Mouse (Mus musculus): Measurements from ENCODE around the gene Ctxn1.
"Not testable (repeated sequence)": the region's sequence is repeated elsewhere in the genome, so short reads cannot be mapped to it uniquely, and the experiment has no call there.

Ctxn1 gene

DNA sequence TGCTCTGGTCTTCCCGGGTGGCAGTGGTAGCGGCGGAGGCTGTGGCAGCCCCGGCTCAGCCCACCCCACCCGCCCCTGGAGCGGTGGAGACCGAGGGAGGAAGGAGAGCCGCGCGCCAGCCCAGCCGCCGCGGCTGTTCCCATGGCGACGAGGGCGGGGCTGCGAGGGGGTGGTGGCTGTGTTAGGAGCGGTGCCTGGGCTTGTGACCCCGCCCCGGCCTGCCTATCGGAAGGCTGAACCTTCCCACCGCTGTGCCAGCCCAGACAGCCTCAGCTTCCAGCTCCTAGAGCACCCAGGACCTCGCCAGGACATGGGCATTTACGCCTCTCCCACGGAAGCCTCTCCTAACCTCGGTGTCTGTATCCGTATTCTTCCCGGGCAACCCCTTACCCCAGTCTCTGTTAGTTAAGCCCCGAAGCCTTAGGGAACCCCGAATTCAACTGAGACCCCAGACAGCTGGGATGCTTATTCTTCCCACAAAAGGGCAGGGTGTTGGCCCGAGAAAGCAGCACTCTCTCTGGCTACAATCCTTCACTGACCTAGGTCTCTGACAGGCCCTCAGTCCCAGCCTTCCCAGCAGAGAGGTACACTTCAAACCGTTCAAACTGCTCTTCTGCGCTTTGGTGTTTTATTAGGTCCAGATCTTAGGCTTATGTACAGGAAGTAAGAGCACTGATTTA lies at the start of gene Ctxn1:
Gene Ctxn1 (minus strand): TSS at position 150 of the 680 bp plus-strand sequence.
- DNase-seq (ENCODE audit: low spot score): peak; percentile 96

DNA sequence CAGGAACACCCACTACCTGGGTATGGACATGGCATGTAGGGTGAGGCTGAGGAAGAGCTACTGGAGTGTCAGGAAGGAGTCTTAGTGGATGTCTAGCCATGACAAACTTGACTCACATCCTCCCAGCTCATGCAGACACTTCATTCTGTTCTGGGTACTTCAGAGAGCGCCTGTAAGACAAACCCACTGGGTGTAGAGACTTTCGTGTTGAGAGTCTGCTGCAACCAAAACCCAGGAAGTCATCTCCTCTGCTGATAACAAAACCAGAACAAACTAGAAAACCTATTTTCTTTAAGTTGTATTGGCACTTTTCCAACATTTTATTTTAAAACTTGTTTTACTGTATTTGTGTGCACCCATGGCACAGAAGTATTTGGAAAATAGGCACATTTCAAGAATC lies 46.8 kb upstream of the Ctxn1 start:
- DNase-seq (ENCODE audit: low spot score): no peak

DNA sequence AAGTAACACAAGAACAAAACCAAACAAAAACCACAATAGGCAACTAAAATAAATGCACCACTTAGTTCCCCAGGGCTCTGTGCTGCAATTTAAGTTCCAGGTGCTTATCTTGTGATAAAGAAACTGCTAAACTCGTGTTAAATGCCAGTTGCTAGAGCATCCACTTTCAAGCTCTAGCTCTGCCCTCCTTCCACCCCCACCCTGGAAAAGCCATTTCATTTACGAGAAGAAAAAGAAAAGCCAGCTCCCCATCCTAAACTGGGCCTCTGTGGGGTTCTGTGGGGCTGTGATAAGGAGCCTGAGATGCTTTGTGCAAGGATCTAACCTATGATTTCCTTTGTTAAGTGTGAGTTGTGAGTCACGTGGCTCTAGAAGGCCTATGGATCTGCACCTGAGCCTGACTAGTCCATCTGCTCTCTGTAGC lies 45.1 kb upstream of the Ctxn1 start:
- DNase-seq (ENCODE audit: low spot score): no peak

DNA sequence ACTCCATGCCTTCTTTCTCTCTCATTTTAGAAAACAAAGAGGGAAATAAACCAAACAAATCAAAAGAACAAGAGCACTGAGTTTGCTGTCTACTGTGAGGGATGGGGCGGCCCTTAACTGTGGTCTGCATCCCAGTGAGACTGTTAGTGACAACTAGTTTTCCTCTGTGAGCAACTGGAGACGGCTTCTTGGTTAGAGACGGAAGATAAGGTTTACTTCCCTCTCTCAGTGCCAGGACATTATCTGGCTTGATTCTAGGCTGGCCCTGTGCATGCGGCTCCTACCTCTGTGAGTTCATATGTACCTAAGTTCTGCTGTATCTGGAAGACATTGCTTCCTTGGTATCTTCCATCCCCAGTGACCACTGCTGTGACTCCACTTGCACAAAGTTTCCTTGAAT lies 38.7 kb upstream of the Ctxn1 start:
- no peak for DNase-seq (ENCODE audit: low spot score)

DNA sequence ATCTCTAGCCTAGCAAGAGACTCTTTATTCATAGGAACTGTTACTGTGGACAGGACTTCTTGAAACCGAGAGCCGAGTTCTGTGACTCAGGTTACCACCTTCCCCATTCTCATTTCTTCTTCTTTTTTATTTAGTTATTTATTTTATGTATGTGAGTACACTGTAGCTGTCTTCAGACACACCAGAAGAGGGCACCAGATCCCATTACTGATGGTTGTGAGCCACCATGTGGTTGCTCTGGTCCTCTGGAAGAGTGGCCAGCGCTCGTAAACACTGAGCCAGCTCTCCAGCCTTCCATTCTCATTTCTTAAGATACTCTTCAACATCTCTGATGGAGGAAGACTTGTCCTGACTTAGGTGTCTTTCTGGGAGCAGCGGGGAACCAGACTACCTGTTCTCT lies 33.7 kb upstream of the Ctxn1 start:
- DNase-seq (ENCODE audit: low spot score): no peak

DNA sequence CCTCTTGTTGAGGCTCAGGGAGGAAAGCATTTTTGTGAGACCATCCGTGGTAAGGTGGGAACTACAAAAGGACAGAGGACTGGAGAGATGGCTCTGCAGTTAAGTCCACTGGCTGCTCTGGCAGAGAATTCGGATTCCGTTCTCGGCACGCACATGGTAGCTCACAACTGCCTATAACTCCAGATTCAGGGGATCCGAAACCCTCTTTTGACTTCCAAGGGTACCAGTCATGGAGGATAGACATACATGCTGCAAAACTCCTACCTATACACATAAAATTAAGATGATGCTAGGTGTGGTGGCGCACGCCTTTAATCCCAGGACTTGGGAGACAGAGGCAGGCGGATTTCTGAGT lies 17.0 kb upstream of the Ctxn1 start:
- DNase-seq (ENCODE audit: low spot score): no peak

DNA sequence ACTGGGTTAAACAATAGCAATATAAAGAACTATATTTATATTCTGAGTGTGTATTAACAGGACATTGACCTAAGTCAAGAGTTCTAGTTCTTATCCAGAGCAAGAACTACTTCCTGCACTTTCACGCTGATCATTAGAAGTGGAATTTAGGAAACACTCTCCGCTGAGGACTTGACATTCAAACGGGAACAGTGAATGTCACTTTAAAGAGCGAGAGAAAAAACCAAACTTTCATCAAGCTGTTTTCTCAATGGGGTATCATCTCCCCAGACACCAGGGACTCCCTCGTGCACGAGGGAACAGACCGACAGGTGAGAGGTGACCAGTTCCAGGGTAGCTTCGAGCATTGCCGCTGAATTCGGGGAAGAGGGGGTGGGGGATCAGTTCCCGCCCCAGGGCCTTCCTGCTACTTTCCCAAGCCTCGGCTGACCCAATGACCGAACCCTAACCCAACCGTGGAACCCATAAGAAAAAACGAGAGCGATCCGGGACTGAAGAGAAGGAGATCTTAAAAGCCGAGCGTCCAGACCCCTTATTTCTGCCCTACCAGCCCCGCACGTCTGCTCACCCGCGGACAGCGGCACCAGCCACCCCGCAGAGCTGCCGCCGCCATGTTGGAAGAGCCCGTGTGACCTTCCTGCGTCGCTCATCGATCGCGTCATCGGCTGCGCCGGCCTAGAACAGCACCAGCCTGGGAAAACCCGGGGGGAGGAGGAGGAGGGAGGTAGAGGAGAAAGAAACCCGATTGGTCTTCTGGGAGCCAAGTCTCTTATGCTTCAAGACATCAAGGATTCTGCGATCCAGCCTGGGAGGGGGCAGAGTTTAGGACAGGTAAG lies 16.4 kb upstream of the Ctxn1 start, which contains the start of gene Timm44:
Gene Timm44 (minus strand): TSS at position 639 of the 836 bp plus-strand sequence.
- DNase-seq (ENCODE audit: low spot score): peak; percentile 95

DNA sequence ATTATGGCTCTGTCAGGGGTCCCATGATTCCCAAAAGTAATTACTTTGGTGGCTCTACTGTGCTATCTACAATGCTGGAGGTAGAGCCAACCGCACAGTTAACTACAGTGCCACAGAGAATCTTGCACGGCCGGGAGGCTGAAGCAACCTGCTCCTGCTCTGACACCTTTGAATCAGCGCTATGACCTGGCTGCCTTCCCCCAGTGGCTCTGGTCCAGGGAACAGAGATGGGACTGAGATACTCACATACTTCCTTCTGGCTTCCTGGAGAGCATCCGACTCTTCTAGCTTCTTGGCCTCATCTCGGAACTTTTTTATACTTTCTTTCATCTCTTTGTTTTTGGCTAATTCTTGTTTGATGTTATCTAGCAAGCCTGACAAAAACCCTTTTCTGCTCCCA lies 10.5 kb upstream of the Ctxn1 start:
- no peak for DNase-seq (ENCODE audit: low spot score)

DNA sequence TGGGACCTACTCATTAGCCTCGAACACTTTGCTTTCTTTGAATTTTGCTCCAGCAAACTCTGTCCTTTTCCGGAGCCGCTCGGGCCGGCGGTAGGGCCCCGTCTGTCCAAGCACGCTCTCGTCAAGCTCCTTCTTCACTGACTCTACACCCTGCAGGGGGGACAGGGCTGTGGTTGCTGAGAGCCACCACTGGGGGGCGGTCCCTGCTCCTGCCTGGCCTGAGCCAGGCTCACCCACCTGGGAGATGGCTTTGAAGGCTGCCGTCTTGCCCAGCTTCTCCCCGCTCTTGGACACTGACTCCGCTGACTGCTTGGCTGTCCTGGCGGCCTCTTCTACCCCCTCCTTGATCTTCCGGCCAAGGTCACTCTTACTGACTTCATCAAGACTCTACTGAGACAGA lies 8.6 kb upstream of the Ctxn1 start:
- no peak for DNase-seq (ENCODE audit: low spot score)

DNA sequence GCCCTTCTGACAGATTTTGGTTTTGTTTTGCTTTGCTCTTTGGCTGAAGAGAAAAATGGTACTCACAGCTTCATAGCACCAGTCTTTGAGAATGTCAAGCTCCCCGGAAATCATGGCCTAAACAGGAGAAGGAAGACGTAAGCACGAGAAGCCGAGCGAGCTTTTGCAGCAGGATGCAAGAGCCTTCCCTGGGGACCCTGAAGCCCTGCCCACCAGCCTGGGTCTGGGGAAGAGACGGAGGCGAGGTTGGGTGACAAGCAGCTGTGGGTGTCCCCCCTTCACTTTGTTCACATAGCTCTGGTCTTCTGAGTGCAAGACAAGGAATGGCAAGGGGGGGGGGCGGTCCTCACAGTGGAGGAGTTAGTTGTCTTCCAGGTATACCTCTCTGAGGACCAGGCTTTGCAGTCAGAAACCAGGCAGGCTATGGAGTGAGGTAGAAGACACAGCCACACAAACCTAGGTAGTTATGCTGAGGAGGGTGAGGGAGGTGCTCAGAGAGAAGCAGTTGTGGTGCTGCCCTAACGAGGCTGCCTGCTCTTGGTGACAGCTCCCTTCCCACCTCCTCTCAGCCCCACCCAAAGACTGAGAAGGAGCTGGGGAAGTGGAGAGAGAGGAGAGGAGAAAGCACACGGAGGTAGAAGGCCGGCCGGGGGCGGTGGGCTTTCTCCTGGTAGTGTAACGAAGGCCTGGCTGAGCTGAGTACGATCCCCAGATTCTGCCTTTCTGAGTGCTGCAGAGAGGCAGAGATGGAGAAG lies 6.3 kb upstream of the Ctxn1 start:
- no peak for DNase-seq (ENCODE audit: low spot score)

DNA sequence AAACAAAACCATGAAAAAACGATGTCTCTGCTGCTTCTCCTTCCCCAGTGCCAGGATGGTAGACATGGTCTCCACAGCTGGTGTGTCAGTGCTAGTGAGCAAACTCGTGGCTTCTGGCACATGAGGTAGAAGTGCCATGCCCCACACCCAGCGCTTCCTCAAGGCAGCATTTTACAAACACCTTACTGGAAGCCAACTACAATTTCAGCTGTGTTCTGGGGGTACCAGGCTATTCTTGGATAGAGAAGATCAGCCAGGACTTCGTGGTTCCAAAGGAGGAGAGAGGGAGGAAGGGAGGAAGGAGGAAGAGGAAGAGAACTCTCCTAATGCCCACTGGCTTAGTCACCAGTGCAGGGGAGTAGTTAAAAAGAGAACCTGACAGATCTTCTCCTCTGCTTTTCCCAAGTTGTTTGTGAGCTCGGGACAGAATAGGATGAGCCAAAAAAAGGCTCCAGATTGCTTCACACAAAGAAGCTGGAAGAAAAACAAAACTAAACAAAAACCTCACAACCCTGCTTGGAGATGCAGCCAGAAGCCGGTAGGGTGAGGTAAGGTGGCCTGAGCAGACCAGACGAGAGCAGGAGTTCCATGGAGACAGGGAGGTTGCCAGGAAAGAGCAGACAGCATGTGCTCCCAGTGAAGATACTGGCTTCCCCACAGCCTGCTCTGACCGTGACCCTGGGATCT lies 4.2 kb upstream of the Ctxn1 start:
- no peak for DNase-seq (ENCODE audit: low spot score)

DNA sequence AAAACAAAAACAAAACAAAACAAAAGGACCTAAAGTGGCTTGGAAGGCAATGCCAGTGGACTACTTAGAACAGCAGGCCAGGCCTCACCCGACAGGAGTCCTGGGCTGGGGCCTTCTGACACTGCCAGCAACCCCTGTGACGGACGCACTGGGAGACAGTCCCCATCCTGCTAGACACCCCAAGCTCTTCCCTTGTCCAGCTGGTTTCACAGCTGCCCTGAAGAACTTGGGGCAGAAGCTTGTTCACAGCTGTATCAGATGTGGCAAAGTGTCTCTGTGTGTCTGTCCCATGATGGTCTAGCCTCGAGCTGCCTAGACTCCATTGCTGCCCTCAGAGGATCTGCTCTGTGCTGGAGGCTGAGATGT lies 714 bp upstream of the Ctxn1 start:
- DNase-seq (ENCODE audit: low spot score): no peak

DNA sequence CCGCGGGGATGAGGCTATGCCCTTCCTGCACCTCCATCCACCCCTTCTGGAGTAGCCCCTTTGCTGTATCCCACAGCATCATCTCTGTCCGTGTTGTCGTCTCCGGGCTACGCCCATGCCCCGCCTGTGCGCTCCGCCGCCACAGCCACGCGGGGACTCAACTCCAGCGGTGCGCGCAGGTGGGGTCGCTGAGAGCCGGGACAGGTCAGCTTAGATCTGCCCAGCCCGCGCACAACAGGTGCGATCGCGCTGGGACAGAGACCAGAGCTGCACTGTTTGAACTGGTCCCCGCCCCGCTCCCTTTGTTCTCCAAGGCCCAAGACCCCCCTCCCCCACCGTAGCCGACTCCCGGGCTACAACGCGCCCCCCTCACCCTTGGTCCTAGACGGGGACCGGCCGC lies 396 bp downstream of the Ctxn1 start:
- no peak for DNase-seq (ENCODE audit: low spot score)

DNA sequence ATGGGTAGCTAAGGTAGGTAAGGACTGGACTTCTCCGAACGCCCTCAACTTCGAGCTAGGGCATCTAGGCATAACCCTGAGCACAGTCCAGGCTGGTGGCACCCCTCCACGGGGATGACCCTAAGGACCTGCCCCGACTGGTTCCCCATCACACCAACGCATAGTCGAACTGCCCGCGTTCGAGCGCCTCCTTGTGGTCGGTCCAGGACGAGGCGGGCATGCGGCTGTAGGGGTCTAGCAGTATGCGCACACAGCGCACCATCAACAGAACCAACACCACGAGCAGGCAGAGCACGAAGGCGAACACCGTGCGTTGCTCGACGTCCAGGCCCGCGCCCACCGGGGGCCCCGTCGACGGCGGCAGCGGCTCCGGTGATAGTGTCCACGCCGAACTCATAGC lies 841 bp downstream of the Ctxn1 start:
- peak; percentile 69 for DNase-seq (ENCODE audit: low spot score)

DNA sequence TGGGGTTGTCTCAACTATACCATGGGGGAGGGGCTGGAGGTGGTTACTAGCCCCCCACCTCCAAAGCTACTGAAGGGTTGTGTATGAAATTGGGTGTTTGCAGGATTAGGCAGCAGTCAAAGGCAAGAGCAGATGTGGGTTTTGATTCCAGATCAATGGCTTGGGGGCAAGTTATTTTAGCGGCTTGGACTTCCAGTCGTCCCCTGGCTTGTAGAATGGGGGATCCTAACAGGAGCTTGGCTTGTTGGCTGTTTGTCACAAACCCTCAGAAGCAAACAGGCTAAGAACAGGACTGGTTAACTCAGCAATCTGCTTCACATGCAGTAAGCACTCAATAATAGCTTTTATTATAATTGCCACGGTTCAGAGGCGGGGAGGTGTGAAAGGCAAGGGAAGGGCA lies 1.7 kb downstream of the Ctxn1 start:
- DNase-seq (ENCODE audit: low spot score): no peak

DNA sequence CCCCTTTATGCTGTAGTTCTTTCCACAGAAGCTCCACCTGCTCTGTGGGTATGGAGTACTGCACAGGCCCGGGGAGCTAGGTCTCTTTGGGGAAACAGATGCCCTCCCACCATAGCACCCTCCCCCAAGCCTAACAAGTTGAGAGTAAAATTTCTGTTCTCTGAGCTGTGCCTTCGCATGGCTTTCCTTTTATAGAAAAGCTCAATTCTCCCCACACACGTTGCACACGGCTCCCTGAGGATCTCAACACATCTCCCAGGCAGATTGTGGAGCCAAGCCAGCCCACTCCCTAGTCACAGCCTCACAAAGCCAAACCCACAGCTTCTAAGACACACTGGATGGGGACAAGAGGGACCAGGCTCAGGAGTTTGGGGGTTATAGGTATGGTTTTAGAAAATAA lies 2.2 kb downstream of the Ctxn1 start:
- no peak for DNase-seq (ENCODE audit: low spot score)

DNA sequence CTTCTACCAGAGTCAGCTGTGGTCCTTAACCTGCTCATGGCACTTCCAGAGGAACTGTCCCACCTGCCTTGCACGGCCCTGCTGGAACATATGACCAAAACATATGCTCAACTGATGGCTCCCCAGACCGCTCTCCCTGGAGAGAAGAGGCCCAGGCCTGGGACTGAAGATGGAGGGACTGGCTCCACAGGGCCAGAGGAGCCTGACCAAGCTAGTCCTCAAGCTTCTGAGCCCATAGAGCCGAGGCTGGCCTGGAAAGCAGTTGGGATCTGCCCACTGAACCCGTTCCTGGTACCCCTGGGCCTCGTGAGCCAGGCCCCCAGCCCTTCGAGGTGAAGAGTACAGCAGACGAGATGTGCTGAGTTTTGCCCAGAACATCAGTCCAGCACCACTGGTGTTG lies 3.6 kb downstream of the Ctxn1 start:
- DNase-seq (ENCODE audit: low spot score): not testable (repeated sequence)

DNA sequence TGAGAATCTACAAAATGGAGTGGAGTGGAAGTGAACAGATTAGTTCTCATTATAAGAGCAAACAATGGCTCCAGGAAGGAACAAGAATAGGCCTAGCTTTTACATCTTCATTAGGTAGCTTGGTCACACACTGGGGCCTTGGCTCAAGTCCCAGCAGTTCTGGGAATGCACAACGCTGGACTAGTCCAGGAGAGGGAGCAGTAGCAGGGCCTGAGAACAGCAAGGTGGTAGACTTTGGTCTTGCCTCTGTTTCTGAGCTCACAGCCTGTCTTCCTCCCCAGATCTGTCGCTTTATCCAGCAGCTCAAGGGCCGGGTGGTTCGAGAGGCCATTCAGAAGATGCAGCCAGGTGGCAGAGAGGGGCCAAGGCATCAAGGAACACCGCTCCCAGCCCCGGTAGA lies 5.1 kb downstream of the Ctxn1 start:
- DNase-seq (ENCODE audit: low spot score): no peak

DNA sequence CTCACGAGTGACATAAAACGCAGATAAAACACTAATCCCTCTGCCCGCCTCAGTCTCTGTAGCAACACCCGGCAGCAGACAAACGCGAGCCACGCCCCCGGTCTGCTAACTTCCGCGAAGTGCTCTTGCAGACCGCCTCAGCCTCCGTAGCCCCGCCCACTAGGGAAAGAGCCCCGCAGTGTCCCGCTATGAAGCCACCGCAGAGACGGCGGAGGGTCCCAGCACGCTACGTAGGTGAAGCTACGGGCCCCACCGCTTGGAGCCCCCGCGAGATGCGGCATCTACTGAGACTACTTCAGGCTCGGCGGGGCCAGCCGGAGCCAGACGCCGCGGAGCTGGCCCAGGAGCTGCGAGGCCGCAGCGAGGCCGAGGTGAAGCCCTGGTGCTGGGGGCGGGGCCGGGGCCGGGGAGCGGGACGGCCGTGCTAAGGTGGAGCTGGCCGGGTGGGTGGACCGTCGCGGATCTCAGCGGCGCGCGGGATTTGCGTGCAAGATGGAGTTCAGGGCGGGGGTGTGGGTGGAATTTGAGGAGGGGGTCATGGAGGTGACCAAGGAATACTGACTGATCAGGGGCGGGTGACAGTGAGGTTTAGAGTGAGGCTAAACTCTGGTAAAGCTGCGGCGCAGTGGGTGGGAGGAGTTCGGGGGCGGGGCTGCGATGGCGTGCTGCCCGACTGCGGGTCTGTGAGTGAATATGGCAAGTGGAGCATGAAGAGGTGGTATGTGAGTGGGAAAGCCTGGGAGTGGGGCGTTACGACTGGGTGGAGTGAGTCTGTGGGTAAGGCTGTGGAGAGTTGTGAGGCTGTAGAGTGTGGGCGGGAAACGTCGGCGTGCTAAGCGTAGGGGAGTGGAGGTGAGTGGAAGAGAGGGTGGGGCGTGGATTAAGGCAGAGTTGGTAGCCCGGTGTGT lies 5.9 kb downstream of the Ctxn1 start, which contains the start of gene Snapc2:
Gene Snapc2 (plus strand): TSS at position 147 of the 908 bp plus-strand sequence.
- DNase-seq (ENCODE audit: low spot score): peak; percentile 96

DNA sequence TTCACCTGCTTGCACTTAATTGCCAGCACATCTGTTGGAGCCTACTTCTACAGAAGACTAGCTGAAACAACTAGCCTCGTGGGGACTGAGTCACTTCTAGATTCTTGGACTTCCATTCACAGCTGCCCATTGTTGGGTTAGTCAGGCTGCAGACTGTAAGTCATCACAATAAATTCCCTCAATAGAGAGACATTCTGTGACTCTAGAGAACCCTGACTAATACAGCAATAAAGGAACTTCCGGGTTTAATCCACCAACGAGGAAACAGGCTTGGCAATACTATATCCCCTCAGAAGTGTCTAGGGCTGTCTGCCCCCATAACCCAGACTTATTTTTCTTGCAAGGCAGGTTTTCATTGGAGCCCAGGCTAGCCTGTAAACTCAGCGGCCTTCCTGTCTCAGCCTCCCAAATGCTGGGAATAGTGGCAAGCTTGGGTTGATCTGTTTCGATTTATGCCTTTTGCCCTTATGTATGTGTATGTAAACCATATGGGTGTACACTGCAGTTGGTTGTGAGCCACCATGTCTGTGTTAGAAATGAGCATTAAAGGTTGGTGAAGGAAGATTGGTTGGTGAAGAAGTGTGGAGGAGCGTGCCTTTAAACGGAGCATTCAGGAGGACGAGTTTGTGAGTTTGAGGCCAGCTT lies 6.8 kb downstream of the Ctxn1 start:
- DNase-seq (ENCODE audit: low spot score): no peak
